Mouse (Mus musculus) thymus, postnatal 10 days (tissue): Measurements from ENCODE around the gene Myl10.
"Not testable (repeated sequence)": the region's sequence is repeated elsewhere in the genome, so short reads cannot be mapped to it uniquely, and the experiment has no call there.

Experiments used
- DNase-seq, 2 experiments: peaks; one replicate each; pipeline ENCODE4 v3.0.0; 2021; ENCODE audit warnings: low spot score in 2 of 2

Gene Myl10

GRCm38 (mm10) chr5:136705532-136705931 is 12.6 kb downstream of the Myl10 start:
- DNase-seq: peak in 1 of 2 experiments; percentile 46

GRCm38 (mm10) chr5:136706803-136707202 is 13.9 kb downstream of the Myl10 start:
- peak; percentile 63 to 92 for DNase-seq

GRCm38 (mm10) chr5:136708116-136708515 is 15.2 kb downstream of the Myl10 start:
- no peak for DNase-seq

- DNase-seq: no peak
Measured at GRCm38 (mm10) chr5:136710742-136711141, 17.8 kb downstream of the Myl10 start.

GRCm38 (mm10) chr5:136714232-136714875 is 21.4 kb downstream of the Myl10 start:
- no peak for DNase-seq

GRCm38 (mm10) chr5:136714879-136715278 is 21.9 kb downstream of the Myl10 start:
- peak; percentile 52 to 81 for DNase-seq

- DNase-seq: no peak
Measured at GRCm38 (mm10) chr5:136716696-136717572, 24.0 kb downstream of the Myl10 start.

GRCm38 (mm10) chr5:136717573-136717854 is 24.6 kb downstream of the Myl10 start:
- DNase-seq: no peak

- DNase-seq: no peak
Measured at GRCm38 (mm10) chr5:136718656-136719055, 25.7 kb downstream of the Myl10 start.

- DNase-seq: no peak
Measured at GRCm38 (mm10) chr5:136721596-136721995, 28.6 kb downstream of the Myl10 start.

- DNase-seq: not testable (repeated sequence)
Measured at GRCm38 (mm10) chr5:136726271-136726670, 33.3 kb downstream of the Myl10 start.

GRCm38 (mm10) chr5:136738918-136739317 is 46.0 kb downstream of the Myl10 start:
- no peak for DNase-seq

- no peak for DNase-seq
Measured at GRCm38 (mm10) chr5:136746596-136746995, 53.6 kb downstream of the Myl10 start.
